Mouse (Mus musculus): Measurements from ENCODE around the gene Foxn2. TPM values are rescaled to one million over a fixed set of nuclear protein-coding genes. Genes with fewer than 3 reads are reported as not detected.

The Foxn2 gene
- polyA plus RNA-seq, 1 experiment from 2014 or later: 7.7 TPM

- Histone ChIP-seq H3K9me3 (ENCODE audit: control insufficient read depth, low read length) (no peaks in the 10 kb centered on the region), H3K27me3 (ENCODE audit: control insufficient read depth, insufficient read depth, low read length) (no peaks in the 10 kb centered on the region), H3K36me3 (ENCODE audit: control insufficient read depth, insufficient read depth, low read length) (no peaks in the 10 kb centered on the region), H3K9ac (replicated peaks; ENCODE audit: low read length) (no peak overlapping the region), H3K4me3 (replicated peaks; ENCODE audit: low read depth, low read length) (no peak overlapping the region), H3K4me2 (ENCODE audit: low read length) (no peak overlapping the region), H3K27ac (replicated peaks; ENCODE audit: low read depth, low read length) (no peak overlapping the region), H3K4me1 (ENCODE audit: control insufficient read depth, insufficient read depth, low read length) (peaks cover 21% of the 10 kb centered on the region)
- WGBS: 97% methylated on average over 5 of the region's 5 CpGs
- DNase-seq (no peak), ATAC-seq (ENCODE audit: low FRiP score, low TSS enrichment) (no peak)
These were observed 51.6 kb downstream of the Foxn2 start for GRCm38 (mm10) chr17:88492107-88492460.

DNA sequence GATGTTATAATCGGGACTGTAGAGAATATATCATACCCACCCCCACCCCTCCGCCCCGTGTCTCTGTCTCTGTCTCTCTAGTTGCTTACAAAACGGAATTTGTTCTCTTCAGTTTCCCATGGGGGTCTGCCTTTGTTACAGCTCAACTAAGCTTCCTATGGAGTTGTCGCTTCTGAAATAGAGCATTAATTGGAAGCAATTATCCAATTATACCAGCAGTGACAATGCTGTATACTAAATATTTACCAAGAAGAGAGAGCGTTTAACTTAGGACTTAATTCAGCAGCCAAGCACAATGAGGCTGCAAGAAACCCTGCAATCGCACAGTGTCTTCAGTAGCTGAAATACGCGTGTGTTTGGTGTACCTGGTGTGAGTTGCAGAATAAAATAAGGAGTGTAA lies 53.0 kb downstream of the Foxn2 start:
- H3K4me1 ChIP-seq (ENCODE audit: control insufficient read depth, insufficient read depth, low read length): peaks cover 21% of the 10 kb centered on the region
- H3K27ac ChIP-seq (replicated peaks; ENCODE audit: low read depth, low read length): peak overlapping the region; percentile 93
- DNase-seq (peak; percentile 40), ATAC-seq (ENCODE audit: low FRiP score, low TSS enrichment) (no peak)
- H3K9ac ChIP-seq (replicated peaks; ENCODE audit: low read length): peak overlapping the region; percentile 44; the same call in 1 of the 2 replicates
- H3K4me2 ChIP-seq (ENCODE audit: low read length): peak overlapping the region; percentile 47
- H3K9me3 ChIP-seq (ENCODE audit: control insufficient read depth, low read length): no peaks in the 10 kb centered on the region
- H3K4me3 ChIP-seq (replicated peaks; ENCODE audit: low read depth, low read length): 0 out of 2 replicates have a peak overlapping the region, but pooled peaks have one; percentile 4
- no peaks in the 10 kb centered on the region for H3K36me3 ChIP-seq (ENCODE audit: control insufficient read depth, insufficient read depth, low read length)
- 35% methylated on average over 9 of the region's 9 CpGs for WGBS
- H3K27me3 ChIP-seq (ENCODE audit: control insufficient read depth, insufficient read depth, low read length): no peaks in the 10 kb centered on the region

- H3K4me1 ChIP-seq (ENCODE audit: control insufficient read depth, insufficient read depth, low read length): peaks cover 21% of the 10 kb centered on the region
- ATAC-seq (ENCODE audit: low FRiP score, low TSS enrichment): peak; percentile 91
- no peaks in the 10 kb centered on the region for H3K9me3 ChIP-seq (ENCODE audit: control insufficient read depth, low read length)
- H3K27me3 ChIP-seq (ENCODE audit: control insufficient read depth, insufficient read depth, low read length): no peaks in the 10 kb centered on the region
- peak overlapping the region; percentile 93 for H3K27ac ChIP-seq (replicated peaks; ENCODE audit: low read depth, low read length)
- WGBS: 6% methylated on average over 14 of the region's 14 CpGs
- no peaks in the 10 kb centered on the region for H3K36me3 ChIP-seq (ENCODE audit: control insufficient read depth, insufficient read depth, low read length)
- H3K4me2 ChIP-seq (ENCODE audit: low read length): peak overlapping the region; percentile 47
- peak overlapping the region; percentile 44 for H3K9ac ChIP-seq (replicated peaks; ENCODE audit: low read length)
- DNase-seq: peak; percentile 87
- H3K4me3 ChIP-seq (replicated peaks; ENCODE audit: low read depth, low read length): 0 out of 2 replicates have a peak overlapping the region, but pooled peaks have one; percentile 4
These were observed 53.7 kb downstream of the Foxn2 start for GRCm38 (mm10) chr17:88494121-88494771.

DNA sequence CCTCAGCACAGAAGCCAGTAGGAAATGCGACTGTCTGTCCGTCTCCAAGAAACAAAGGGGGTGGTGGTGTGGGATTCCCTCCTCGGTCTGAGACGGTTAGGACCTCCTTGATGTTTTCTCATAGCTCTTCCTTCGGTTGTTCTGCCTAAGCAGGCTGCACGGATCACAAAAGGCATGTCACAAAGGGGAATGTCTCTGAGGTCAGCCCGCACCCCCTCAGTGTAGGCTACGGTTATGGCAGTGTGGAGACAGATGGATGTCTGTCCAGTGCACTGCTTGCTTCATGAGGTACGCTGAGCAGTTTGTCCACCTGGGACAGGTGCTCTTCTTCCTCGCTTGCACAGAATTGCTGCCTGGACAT lies 54.2 kb downstream of the Foxn2 start:
- H3K4me1 ChIP-seq (ENCODE audit: control insufficient read depth, insufficient read depth, low read length): peaks cover 21% of the 10 kb centered on the region
- 12% methylated on average over 10 of the region's 10 CpGs for WGBS
- ATAC-seq (ENCODE audit: low FRiP score, low TSS enrichment): peak; percentile 65
- H3K4me3 ChIP-seq (replicated peaks; ENCODE audit: low read depth, low read length): 0 out of 2 replicates have a peak overlapping the region, but pooled peaks have one; percentile 7
- H3K9ac ChIP-seq (replicated peaks; ENCODE audit: low read length): peak overlapping the region; percentile 44
- H3K9me3 ChIP-seq (ENCODE audit: control insufficient read depth, low read length): no peaks in the 10 kb centered on the region
- no peak for DNase-seq
- peak overlapping the region; percentile 93 for H3K27ac ChIP-seq (replicated peaks; ENCODE audit: low read depth, low read length)
- H3K4me2 ChIP-seq (ENCODE audit: low read length): peak overlapping the region; percentile 47
- H3K36me3 ChIP-seq (ENCODE audit: control insufficient read depth, insufficient read depth, low read length): no peaks in the 10 kb centered on the region
- H3K27me3 ChIP-seq (ENCODE audit: control insufficient read depth, insufficient read depth, low read length): no peaks in the 10 kb centered on the region

- WGBS: 86% methylated on average over 5 of the region's 5 CpGs
- Histone ChIP-seq H3K36me3 (ENCODE audit: control insufficient read depth, insufficient read depth, low read length) (no peaks in the 10 kb centered on the region), H3K4me1 (ENCODE audit: control insufficient read depth, insufficient read depth, low read length) (peaks cover 21% of the 10 kb centered on the region)
These were observed 57.7 kb downstream of the Foxn2 start for GRCm38 (mm10) chr17:88498090-88498682.

GRCm38 (mm10) chr17:88504056-88504455 lies 63.5 kb downstream of the Foxn2 start:
- Histone ChIP-seq H3K36me3 (ENCODE audit: control insufficient read depth, insufficient read depth, low read length) (no peaks in the 10 kb centered on the region), H3K9me3 (ENCODE audit: control insufficient read depth, low read length) (no peaks in the 10 kb centered on the region), H3K27ac (replicated peaks; ENCODE audit: low read depth, low read length) (no peak overlapping the region), H3K4me2 (ENCODE audit: low read length) (no peak overlapping the region), H3K4me3 (replicated peaks; ENCODE audit: low read depth, low read length) (no peak overlapping the region), H3K4me1 (ENCODE audit: control insufficient read depth, insufficient read depth, low read length) (no peaks in the 10 kb centered on the region), H3K9ac (replicated peaks; ENCODE audit: low read length) (no peak overlapping the region), H3K27me3 (ENCODE audit: control insufficient read depth, insufficient read depth, low read length) (no peaks in the 10 kb centered on the region)
- ATAC-seq (ENCODE audit: low FRiP score, low TSS enrichment) (no peak), DNase-seq (no peak)
- 96% methylated on average over 13 of the region's 13 CpGs for WGBS

More at GRCm38 (mm10) chr17:88498090-88498682, 57.7 kb downstream of the Foxn2 start:
- Histone ChIP-seq H3K4me2 (ENCODE audit: low read length) (no peak overlapping the region), H3K27ac (replicated peaks; ENCODE audit: low read depth, low read length) (no peak overlapping the region), H3K9ac (replicated peaks; ENCODE audit: low read length) (no peak overlapping the region), H3K4me3 (replicated peaks; ENCODE audit: low read depth, low read length) (no peak overlapping the region), H3K27me3 (ENCODE audit: control insufficient read depth, insufficient read depth, low read length) (no peaks in the 10 kb centered on the region), H3K9me3 (ENCODE audit: control insufficient read depth, low read length) (no peaks in the 10 kb centered on the region)
- ATAC-seq (ENCODE audit: low FRiP score, low TSS enrichment): no peak
- no peak for DNase-seq

GRCm38 (mm10) chr17:88505275-88505723 lies 64.8 kb downstream of the Foxn2 start:
- no peak overlapping the region for H3K4me3 ChIP-seq (replicated peaks; ENCODE audit: low read depth, low read length)
- no peak overlapping the region for H3K9ac ChIP-seq (replicated peaks; ENCODE audit: low read length)
- no peak overlapping the region for H3K4me2 ChIP-seq (ENCODE audit: low read length)
- 32% methylated on average over 10 of the region's 10 CpGs for WGBS
- DNase-seq (peak; percentile 33), ATAC-seq (ENCODE audit: low FRiP score, low TSS enrichment) (peak; percentile 43; the same call in 1 of the 2 replicates)
- H3K27me3 ChIP-seq (ENCODE audit: control insufficient read depth, insufficient read depth, low read length): no peaks in the 10 kb centered on the region
- no peaks in the 10 kb centered on the region for H3K9me3 ChIP-seq (ENCODE audit: control insufficient read depth, low read length)
- no peaks in the 10 kb centered on the region for H3K36me3 ChIP-seq (ENCODE audit: control insufficient read depth, insufficient read depth, low read length)
- H3K27ac ChIP-seq (replicated peaks; ENCODE audit: low read depth, low read length): 0 out of 2 replicates have a peak overlapping the region, but pooled peaks have one; percentile 38
- no peaks in the 10 kb centered on the region for H3K4me1 ChIP-seq (ENCODE audit: control insufficient read depth, insufficient read depth, low read length)

DNA sequence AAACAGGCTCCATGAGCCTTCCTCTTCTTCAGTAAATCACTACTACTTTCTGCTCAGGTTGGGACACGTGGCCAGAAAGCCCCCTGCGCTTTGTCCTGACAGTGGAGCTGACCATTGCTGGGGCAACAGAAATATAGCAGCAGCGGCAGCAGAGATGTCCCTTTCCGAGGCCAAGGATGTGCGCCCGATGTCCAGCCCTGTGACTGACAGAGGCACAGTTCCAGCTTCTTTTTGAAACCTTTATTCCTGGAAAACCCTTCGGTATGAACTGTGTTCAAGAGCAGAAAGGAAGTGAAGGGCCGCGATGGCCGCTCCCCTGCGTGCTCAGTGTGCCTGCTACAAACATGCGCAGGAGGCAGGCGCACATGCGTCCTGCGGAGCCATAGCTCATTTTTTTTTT lies 65.4 kb downstream of the Foxn2 start:
- H3K4me1 ChIP-seq (ENCODE audit: control insufficient read depth, insufficient read depth, low read length): no peaks in the 10 kb centered on the region
- H3K4me3 ChIP-seq (replicated peaks; ENCODE audit: low read depth, low read length): no peak overlapping the region
- WGBS: 91% methylated on average over 15 of the region's 15 CpGs
- DNase-seq (no peak), ATAC-seq (ENCODE audit: low FRiP score, low TSS enrichment) (no peak)
- no peak overlapping the region for H3K9ac ChIP-seq (replicated peaks; ENCODE audit: low read length)
- no peak overlapping the region for H3K27ac ChIP-seq (replicated peaks; ENCODE audit: low read depth, low read length)
- no peaks in the 10 kb centered on the region for H3K9me3 ChIP-seq (ENCODE audit: control insufficient read depth, low read length)
- no peaks in the 10 kb centered on the region for H3K27me3 ChIP-seq (ENCODE audit: control insufficient read depth, insufficient read depth, low read length)
- H3K36me3 ChIP-seq (ENCODE audit: control insufficient read depth, insufficient read depth, low read length): no peaks in the 10 kb centered on the region
- no peak overlapping the region for H3K4me2 ChIP-seq (ENCODE audit: low read length)

DNA sequence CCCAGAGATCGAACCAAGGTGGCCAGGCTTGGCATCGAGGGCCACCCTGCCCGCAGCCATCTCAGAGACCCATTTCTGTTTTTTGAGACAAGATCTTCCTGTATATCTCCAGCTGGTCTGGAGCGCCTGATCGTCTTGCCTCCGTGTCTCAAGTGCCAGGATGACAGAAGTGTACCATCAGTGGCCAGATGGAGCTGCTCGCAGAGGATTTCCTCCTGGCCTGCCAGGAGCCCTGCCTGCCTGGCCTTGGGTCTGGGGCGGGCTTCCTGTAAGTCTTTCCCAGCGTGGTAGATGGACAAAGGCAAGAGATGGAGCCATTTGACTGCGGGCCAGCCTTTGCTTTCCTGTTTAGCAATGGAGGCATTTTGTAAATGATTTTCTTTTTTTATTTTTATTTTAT lies 66.9 kb downstream of the Foxn2 start:
- 92% methylated on average over 10 of the region's 10 CpGs for WGBS
- DNase-seq (no peak), ATAC-seq (ENCODE audit: low FRiP score, low TSS enrichment) (no peak)
- Histone ChIP-seq H3K4me1 (ENCODE audit: control insufficient read depth, insufficient read depth, low read length) (no peaks in the 10 kb centered on the region), H3K9me3 (ENCODE audit: control insufficient read depth, low read length) (no peaks in the 10 kb centered on the region), H3K36me3 (ENCODE audit: control insufficient read depth, insufficient read depth, low read length) (no peaks in the 10 kb centered on the region), H3K4me3 (replicated peaks; ENCODE audit: low read depth, low read length) (no peak overlapping the region), H3K27me3 (ENCODE audit: control insufficient read depth, insufficient read depth, low read length) (no peaks in the 10 kb centered on the region), H3K27ac (replicated peaks; ENCODE audit: low read depth, low read length) (no peak overlapping the region), H3K4me2 (ENCODE audit: low read length) (no peak overlapping the region), H3K9ac (replicated peaks; ENCODE audit: low read length) (no peak overlapping the region)

Data from midbrain, embryonic 14.5 days (tissue).